Mouse (Mus musculus) erythroblast, embryonic 14.5 days (primary cell): Measurements from ENCODE around the gene Slc28a2.

ENCODE experiments used
- GATA1 ChIP-seq: IDR thresholded peaks from 2 replicates; pipeline ENCODE4 v1.6.1; 2012; ENCODE audit warnings: low read length, inconsistent platforms, mixed read lengths
- TAL1 ChIP-seq: IDR thresholded peaks from 3 replicates; pipeline ENCODE4 v1.6.1; 2012; ENCODE audit warnings: low read length, inconsistent platforms, mixed read lengths

GRCm38 (mm10) chr2:122476585-122476984 is 50.3 kb downstream of the Slc28a2 start:
- no peak for TF ChIP-seq TAL1
- TF ChIP-seq GATA1, result no peak
